Mouse (Mus musculus): ENCODE measurements at regions not wholly inside any gene's neighbourhood (a gene's known extent, or its start where the extent isn't known, plus 50 kb on each side); places are given as distances from the start of the nearest gene placed in this dataset.
A peak's percentile ranks its signal among the peaks of the same experiment; 100 is the strongest.

DNA sequence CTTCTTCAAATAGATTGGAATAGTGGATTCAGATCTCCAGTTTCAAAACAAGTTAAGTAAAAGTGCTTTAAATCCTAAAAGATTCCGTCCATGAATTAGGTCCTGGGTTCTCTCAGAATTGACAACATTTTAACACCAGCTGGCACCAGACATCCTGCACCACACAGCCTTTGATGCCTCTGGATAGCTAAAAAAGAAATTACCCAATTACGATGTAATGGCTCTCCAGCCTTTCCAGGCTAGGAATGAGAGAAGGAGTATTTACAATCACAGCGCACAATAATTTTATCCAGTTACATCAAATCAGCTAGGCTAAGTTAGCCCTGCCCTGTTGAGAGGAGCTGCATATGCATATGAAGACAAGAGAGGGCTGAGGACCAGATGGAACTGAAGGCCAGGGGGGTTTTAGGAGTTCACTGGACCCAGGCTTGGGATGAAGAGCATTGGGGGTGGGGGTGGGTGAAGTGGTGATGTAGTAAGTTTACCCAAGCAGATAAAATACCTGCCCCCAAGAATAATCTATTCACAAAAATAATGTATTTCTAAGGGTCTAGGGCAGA, 455.8 kb upstream of the Tle4 start:
- no peak for DNase-seq (ENCODE audit: low read depth, low spot score)

DNA sequence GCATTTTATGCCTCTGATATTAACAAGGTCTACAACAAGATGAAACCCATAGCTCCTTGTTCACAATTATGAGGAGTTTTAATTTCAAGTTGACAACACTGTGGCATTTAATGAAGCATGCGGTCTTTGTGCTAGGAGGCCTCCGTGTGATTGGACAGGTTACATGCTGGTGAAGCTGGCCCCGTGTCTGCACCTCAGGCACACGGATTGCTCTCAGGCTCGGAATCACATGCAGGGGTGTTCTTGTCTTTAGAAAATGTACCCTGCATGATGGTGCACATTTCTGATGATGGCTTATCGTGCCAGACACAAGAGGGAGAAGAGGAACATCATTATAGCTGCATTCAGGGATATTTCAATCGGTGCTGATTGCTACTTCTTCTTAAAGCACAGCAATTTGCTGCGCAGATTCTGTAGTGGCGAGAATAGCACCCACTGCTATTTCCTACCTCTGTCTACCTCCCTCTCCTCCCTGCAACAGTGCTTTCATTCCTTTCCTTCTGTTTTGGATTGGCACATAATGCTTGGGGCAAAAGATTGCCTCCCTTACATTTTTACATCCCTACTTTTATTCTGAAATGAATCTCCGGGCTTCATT, 454.9 kb upstream of the Tle4 start:
- no peak for DNase-seq (ENCODE audit: low read depth, low spot score)

DNA sequence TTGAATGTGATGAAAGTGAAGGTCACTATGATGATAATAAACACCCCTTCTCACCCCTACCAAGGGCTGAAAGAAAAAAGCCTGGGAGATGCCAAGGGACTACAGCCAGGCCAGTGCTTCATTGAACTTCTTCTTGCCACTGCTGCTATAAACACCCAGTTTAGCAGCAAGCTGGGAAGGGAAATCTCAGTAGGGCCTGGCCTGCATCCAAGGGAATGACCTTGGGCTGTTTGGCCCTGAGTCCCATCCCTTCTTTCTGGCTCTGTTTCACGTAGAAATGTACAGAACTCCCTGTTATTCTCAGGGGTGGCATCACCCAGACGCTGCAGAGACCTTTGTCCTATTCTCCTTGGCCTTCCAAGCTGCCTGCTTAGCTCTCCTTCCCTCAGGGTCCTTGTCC, 450.0 kb upstream of the Tle4 start:
- DNase-seq (ENCODE audit: low read depth, low spot score) = no peak

DNA sequence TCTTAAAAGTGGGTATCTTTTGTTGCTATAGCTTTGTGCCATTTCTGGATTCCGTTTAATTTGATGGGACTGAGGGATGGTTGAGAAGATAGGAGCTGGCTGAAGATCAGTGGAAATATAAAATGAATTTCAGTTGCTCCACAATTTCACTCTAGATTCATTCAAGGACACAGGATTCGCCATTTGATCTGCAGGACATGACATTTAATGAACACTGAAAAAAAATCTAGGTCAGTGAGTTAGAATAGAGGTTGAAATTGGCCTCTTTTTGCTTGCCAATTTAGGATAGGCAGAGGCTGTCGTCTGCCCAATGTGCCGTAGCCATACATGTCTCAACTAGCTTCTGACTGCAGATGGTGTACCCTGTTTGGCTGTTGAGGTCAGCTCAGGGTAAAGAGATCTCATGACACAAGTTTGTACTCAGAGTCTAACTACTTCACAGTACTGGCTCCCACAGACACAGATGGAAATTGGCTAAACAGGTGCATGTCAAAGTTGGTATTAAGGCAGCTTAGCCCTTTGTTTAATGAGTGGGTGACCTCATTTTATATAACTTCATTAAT, 449.5 kb upstream of the Tle4 start:
- no peak for DNase-seq (ENCODE audit: low read depth, low spot score)

DNA sequence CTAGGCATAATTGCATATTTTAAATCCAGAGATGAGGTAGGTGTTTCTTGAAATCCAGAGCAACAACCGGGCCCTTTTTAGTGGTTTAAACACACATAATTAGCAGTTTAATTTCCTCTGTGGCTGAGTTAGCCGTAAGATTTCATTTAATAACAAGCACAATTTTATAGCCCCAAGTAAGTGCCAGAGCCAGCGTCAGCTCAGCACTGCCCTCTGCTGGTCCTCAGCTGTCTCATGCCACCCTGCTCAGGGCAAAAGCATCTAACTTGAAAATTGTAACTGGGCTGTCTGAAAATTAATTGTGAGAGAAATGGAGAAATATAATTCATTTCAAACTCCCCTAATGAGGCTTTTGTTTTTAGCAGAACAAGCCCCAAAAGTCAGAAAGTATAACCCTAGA, 437.7 kb upstream of the Tle4 start:
- peak; percentile 78 for DNase-seq (ENCODE audit: low read depth, low spot score)

DNA sequence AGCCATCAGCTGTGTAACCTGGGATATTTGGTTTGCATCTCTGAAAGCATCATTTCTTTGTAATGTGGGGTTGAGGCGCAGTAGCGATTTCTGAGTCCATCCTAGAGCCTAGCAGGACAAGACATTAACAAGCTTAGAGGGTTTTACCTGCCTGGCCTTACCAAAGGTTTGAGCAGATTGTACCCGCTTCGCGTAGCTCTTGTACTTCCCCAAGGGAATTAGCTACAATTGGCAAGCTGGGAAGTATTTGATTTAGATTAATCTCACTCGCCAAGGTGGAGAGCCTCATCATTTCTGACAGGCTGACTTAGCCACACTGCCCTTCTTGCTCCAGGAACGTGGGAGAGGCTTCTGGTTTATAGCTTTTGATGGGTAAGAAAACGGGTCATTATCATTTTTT, 436.1 kb upstream of the Tle4 start:
- DNase-seq (ENCODE audit: low read depth, low spot score) = peak; percentile 21

DNA sequence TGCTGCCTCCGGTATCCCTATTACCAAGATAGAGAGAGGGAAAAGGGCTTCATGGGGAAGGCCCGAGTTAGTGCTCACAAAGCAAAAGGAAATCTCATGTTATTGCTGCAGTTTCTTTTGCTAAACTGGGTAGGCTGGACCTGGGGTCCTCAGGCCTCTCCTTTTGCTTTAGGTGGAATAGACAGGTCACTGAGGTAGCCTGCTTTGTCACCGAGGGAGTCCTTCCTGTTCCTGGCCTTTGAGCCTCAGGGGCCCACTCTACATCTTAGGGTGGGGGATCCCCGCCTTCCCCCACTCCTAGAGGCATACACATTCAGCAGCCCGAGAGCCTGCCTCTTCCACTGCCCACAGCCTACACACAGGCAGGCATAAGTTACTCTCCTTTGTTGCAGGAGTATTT, 435.5 kb upstream of the Tle4 start:
- DNase-seq (ENCODE audit: low read depth, low spot score) = no peak

DNA sequence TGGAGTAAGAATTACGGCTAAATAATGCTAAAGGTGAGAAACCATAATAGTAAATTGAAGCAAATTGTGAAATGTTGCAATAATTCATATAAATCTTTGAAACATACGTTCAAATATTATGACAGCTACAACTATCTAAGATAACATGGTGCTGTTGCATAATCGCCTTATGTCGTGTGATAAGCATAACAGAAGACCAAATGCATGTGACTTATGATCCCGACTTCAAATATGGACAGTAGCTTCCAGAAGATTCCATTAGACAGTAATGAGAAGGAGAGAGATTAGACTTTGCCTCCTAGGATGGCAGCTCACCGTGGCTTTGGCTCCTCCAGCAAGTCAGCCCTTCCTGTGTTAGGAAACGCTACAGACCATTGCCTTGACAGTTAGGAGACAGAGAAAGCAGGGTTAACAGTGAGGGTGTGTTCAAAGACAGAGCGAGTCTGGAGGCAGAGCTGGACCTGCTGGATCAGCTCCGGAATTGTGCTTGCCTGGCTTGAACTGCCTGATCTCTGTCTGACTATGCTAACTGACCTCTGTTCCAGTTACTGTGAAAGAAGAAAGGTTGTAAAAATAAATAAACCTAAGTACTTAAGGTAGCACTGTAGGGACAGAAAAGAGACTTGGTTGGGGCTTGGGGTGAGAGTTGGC, 434.6 kb upstream of the Tle4 start:
- no peak for DNase-seq (ENCODE audit: low read depth, low spot score)

DNA sequence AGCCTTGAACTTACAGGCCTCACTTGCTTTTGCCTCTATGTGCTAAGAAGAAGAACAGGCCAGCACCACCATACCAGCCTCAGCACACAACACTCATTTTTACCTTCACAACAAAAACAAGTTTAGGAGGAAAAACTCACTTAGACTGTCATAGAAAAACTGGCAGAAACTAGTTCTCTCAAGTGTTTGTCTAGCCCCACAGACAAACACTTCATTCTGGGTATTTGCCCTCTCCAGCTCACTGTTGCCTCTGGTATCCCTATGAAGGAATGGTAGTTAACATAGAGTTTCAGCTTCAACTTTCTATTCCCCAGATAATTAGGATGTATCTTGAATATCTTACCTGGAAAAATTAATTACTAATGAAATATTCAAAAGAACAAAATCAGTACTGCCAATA, 433.6 kb upstream of the Tle4 start:
- no peak for DNase-seq (ENCODE audit: low read depth, low spot score)

DNA sequence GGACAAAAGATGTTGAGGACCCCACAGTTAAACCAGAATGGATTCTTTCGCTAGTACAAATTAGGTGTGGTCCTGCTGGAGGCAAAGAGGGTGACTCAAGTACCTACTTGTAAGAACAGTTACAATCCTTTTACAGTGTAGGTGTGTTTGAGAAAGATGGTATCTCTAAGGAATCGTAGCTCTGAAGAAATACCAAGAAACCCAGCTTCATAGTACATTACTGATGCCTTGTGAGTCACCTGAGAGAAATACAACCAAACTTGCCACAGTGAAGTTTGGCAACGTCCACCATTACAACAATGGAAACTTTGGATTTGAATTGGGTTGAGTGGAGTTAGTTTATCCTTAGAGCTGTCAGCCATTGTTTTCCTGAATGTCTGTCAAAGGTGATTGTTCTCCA, 405.7 kb upstream of the Tle4 start:
- DNase-seq (ENCODE audit: low read depth, low spot score) = no peak

DNA sequence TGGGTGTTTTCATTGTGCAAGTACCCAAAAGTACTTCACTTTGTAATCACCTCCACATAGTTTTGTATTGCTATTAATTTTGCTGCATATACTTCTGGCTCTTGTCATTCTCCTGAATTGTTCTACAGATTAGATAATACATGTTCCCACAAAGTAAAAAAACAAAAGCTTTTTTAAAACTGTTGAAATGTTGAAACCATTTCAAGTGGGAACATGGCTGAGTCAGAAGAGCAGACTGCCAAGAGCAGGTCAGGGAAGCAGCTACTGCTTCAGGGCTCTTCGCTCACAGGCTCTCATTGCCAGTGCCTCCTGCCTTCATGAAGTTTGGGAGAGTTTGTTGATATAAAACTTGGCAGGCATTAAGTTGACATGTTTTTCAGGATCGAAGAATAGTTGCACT, 395.5 kb upstream of the Tle4 start:
- no peak for DNase-seq (ENCODE audit: low read depth, low spot score)

DNA sequence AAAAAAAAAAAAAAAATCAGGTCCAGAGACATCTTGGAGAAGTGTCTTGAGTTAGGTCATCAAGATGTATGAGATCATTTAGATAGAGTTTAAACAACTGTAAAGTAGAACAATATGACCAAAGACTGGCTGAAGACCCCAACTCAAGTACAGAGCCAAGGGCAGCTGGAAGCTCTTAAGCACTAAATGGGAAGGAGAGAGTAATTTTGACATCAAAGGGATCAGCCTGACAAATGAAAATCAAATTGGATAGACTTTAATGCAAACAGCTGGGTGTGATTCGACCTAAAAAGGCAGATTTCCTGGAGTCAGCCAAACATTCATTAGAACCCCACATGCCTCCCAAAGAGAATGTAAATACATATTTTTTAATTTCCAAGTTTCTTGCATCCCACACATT, 372.3 kb upstream of the Tle4 start:
- no peak for DNase-seq (ENCODE audit: low read depth, low spot score)

DNA sequence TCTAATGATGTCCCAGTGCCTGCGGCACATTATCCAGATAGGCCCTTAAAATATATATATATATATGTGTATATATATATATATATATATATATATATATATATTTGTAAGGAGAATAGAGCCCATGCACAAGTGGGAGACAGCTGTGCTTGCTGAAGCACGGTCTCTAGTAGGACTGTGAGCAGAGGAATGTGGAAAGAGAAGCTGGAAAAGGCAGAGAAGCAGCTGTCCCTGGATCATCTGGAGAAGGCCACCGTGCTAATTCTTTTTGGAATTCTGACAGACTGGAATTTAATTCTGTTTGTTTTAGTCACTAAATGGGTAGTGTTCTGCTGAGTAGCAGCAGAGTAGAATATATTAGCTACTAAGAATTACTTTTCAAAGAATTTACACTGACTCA, 370.4 kb upstream of the Tle4 start:
- no peak for DNase-seq (ENCODE audit: low read depth, low spot score)

DNA sequence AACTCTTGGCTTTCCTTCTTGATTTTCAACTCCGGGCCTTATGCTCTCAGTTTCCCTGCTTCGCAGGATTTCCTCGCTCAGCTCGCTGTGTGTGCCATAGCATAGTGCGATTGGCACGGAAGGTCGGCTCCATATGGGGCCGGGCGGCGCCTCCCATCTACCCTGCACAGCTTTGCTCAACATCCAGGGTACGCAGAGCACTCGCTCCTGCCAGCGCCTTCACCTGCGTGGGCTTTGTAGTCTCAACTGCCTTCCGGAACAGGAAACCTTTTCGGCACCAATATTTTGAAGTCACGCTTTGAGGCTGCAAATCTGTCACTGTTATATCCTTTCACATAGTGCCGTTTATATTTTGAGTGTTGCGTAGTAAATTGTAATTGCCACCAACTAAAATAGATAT, 359.9 kb upstream of the Tle4 start:
- DNase-seq (ENCODE audit: low read depth, low spot score) = no peak

DNA sequence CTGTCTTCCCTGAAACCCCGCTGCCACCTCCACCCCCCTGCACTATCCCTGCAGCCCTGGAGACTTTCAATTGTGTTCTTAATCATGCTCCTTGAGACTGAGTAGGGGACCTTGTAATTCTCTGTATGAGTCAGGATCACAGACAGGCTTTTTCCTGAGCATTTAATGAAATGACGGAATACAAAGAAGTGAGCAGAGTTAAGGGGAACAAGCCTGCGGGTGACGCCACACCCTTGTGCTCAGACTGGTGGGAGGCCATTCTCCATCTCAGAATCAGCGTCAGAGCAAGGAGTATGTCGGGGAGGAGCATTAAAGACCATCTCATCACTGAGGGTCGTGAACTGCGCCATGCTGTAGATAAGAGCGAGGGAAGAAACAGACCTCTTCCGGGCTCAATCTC, 359.3 kb upstream of the Tle4 start:
- no peak for DNase-seq (ENCODE audit: low read depth, low spot score)

DNA sequence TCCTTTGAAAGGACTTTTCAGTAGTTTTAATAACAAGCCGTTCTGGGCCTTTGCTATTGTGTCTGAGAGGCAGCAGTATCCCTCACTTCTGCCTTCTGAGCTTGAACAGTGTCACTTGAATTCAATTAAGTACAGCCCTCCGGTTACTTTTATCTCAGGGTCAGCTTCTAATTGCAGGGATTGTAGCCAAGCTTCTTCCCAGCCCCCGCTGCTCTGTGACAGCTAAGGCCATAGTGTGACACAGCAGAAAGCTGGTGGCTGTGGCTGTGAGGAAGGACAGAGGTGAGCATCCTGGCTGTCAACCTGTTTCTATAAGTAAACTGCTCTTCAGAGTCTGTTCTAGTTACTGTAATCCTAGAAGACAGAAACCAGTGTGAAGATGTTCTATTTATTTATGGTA, 358.5 kb upstream of the Tle4 start:
- DNase-seq (ENCODE audit: low read depth, low spot score) = no peak

DNA sequence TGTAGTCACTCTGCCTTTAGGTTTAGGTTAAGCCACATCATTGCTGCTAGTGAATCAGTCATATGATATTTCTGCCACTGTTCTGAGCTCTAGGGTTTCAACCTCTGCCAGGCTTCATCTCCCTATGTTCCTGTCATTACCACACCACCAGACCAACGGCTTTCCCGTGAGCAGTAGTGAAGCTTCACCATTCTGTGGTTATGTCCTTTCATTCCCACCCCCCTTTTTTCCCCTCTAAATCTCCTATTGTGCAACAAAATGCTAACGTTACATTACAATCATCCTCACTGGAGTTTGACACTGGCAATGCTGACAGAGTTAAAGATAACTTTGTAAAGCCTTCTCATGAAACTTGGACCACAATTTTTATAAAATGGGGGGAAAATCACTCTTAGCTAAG, 358.1 kb upstream of the Tle4 start:
- DNase-seq (ENCODE audit: low read depth, low spot score) = no peak

DNA sequence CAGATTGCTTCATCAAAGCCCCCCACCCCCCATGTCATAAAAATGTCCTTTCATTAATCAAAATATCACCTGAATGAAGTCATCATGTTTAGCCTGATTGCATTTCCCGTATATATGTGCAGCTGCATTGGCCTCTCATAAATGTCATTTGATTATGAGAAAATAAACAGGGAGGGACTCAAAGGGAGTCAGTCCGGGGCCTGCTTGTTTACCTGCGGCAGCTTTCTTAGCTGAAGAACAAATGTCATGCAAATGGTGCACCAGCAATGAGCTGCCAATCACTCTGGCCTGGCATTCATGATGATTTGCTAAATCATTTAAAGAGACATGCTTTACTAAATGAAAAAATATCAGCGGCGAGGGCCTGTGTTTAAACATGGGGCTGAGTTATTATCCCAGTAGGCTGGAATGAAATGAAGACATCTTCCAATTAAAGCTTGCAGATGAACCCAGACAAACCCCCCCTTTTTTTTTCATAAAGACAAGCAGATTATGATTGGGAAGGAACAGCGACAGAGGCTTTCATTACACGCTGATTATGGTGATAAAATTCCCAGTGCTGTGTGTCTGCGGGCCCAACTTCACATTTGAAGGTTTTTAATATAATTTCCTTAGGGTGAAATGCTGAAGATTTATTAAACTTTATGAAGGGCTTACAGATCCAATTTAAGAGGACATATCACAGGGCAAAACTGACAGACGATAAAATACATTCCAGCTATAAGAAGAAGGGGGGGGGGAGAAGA, 342.5 kb upstream of the Tle4 start:
- no peak for DNase-seq (ENCODE audit: low read depth, low spot score)

DNA sequence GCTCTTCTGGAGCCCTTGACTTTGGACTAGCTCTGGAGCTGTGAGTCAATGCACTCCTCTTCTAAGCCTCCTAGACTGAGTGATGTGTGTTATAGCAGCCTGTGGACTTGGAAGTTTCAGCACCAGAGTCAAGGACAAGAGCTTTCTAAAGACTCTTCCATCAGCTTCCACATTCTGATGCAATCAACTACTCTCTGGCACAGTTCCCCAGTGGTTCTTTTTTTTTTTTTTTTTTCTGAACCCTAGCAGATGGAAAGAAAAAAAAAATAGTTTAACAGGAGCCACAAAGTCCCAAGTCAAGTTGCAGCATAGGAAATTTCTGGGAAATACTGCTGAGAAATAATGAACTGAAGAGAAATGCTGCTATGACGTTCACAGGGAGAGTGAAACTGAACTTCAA, 324.4 kb upstream of the Tle4 start:
- DNase-seq (ENCODE audit: low read depth, low spot score) = no peak

DNA sequence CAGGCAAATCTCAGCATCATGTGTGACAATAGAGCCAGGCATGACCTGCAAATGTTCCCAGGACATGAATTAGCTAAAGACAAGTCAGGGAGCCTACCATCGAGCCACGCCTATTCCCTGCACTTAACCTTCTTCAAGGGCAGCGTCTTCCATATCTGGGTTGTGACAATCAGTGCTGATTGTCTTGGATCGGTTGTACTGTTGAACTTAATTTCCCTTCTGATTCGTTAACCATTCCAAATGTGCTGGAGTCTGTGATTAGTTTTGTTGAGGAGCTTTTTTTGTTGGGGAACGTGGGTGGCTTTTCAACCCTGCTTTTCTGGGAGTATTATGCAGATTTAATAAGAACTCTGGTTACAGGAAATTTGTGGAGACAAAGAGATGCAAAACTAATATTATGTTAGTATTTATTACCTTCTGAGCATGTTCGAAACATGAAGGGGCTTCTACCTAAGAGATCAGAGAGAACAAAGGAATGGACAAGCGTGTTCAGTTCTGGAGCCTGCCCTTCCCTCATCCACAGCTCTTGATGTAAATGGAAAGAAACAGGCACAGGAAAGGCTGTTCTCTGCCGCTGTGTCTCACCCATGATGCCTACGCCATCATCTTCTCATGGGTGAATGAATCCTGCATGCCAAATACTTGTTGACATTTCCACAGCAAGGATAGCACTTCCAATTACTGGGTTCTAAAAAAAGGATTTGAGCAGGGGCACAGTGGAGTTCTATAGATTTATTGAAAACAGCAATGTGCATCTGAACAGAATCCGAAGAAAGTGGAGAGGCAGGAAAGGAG, 313.4 kb upstream of the Tle4 start:
- no peak for DNase-seq (ENCODE audit: low read depth, low spot score)

DNA sequence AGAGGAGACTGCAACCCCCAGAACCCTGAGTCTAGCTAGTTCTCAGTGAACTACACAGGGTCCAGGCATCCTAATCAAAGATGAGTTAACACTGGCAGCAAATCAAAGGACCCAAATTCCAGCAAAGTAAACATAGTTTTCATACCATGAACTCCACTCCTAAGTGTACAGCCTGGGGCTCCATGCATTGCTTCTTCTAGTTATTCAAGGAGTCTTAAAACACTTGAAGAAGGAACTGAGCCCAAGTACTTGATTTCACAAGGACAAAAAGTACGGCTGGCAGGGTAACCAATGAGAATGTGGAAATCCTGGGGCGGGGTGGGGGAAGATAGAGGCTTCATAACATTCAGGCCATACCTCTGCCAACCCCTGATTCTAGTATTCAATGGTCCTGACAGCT, 297.0 kb upstream of the Tle4 start:
- DNase-seq (ENCODE audit: low read depth, low spot score) = no peak

DNA sequence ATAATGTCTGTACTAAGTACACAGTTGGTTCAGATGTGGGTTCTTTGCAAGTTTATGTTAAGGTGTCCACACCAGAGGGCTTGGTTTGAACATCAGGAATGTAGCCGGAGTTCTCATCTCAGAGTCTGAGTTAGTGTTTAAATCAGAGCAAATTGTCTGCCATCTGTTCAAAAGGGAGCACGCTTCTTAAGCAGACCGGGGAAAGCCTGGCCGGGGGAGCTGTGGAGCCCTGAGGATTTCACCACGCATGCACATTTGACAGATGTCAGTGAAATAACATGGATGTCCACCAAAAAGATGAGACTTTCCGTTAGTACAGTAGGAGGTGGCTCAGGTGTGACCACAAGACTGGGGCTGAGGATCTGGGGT, 294.5 kb upstream of the Tle4 start:
- DNase-seq (ENCODE audit: low read depth, low spot score) = peak; percentile 39

Data from mesoderm, embryonic 11.5 days (tissue).